Mouse (Mus musculus) limb, embryonic 12.5 days (tissue): ENCODE data around the gene Ppp1r15a. TPM values are rescaled to one million over a fixed set of nuclear protein-coding genes. Genes with fewer than 3 reads are reported as not detected.
"Not testable (repeated sequence)": the region's sequence is repeated elsewhere in the genome, so short reads cannot be mapped to it uniquely, and the experiment has no call there.

Source experiments
- ATAC-seq: fragments of 200-750 bp; cut with Nextera tagmentation; 2 replicates; pipeline ENCODE4 v1.8.0; 2017; ENCODE audit warnings: low read depth, moderate TSS enrichment; ENCODE audit not compliant: insufficient number of reproducible peaks, insufficient read depth, low FRiP score, low TSS enrichment
- H3K27ac ChIP-seq: fragments of 300-500 bp; sonication (generic); 2 replicates; pipeline ENCODE4 v1.5.1; 2016; ENCODE audit warnings: mild to moderate bottlenecking, moderate library complexity
- H3K27me3 ChIP-seq: fragments of 300-500 bp; sonication (generic); 2 replicates; pipeline ENCODE4 v1.6.1; 2016; ENCODE audit warnings: mild to moderate bottlenecking, moderate library complexity
- H3K36me3 ChIP-seq: fragments of 300-500 bp; sonication (generic); 2 replicates; pipeline ENCODE4 v1.6.1; 2016; ENCODE audit warnings: mild to moderate bottlenecking, moderate library complexity
- H3K4me1 ChIP-seq: fragments of 300-500 bp; sonication (generic); replicated peaks from 2 replicates; pipeline ENCODE4 v1.6.1; 2016
- H3K4me2 ChIP-seq: fragments of 300-500 bp; sonication (generic); 2 replicates; pipeline ENCODE4 v1.6.1; 2016; ENCODE audit warnings: mild to moderate bottlenecking, moderate library complexity
- H3K4me3 ChIP-seq: fragments of 300-500 bp; sonication (generic); replicated peaks from 2 replicates; pipeline ENCODE4 v1.5.1; 2016; ENCODE audit warnings: mild to moderate bottlenecking
- H3K9ac ChIP-seq: fragments of 300-500 bp; sonication (generic); replicated peaks from 2 replicates; pipeline ENCODE4 v1.6.1; 2016; ENCODE audit warnings: mild to moderate bottlenecking, moderate library complexity
- H3K9me3 ChIP-seq: fragments of 300-500 bp; sonication (generic); 2 replicates; pipeline ENCODE4 v1.6.1; 2016; ENCODE audit warnings: mild to moderate bottlenecking, moderate library complexity
- WGBS: fragments of 180-500 bp; shearing (Covaris S2); methylation state at CpG from one replicate; pipeline ENCODE4 v1.1.7; 2016; 5-methylcytosine and 5-hydroxymethylcytosine counted together
- polyA plus RNA-seq: library from polyadenylated mRNA; unstranded; fragments of >200 nt; fragmentation: Nextera tagmentation; extraction: Ambion mirVana; gene quantifications from 2 replicates; pipeline ENCODE4 v1.2.1, GENCODE M21; 2016

Ppp1r15a gene
- polyA plus RNA-seq, 1 experiment from 2014 or later = 27.1 TPM

- H3K27ac ChIP-seq = 0 out of 2 replicates have a peak overlapping the region, but pooled peaks have one; percentile 0
- peak overlapping the region; percentile 6 for H3K4me2 ChIP-seq
- H3K9ac ChIP-seq = no peak overlapping the region
- H3K9me3 ChIP-seq = no peaks in the 10 kb centered on the region
- WGBS = 21% methylated on average over 9 of the region's 9 CpGs
- peaks cover 27% of the 10 kb centered on the region for H3K4me1 ChIP-seq
- H3K27me3 ChIP-seq = no peaks in the 10 kb centered on the region
- no peak overlapping the region for H3K4me3 ChIP-seq
- peaks cover 40% of the 10 kb centered on the region for H3K36me3 ChIP-seq
- no peak for ATAC-seq
Measured at GRCm38 (mm10) chr7:45490822-45491221, 35.2 kb downstream of the Ppp1r15a start.

GRCm38 (mm10) chr7:45489578-45489977 is 36.5 kb downstream of the Ppp1r15a start:
- no peak for ATAC-seq

GRCm38 (mm10) chr7:45488293-45489204 is 37.5 kb downstream of the Ppp1r15a start, which contains the start of gene Dhdh:
Gene Dhdh, minus strand, starts transcription at chr7:45488805.
- peak; percentile 38 for ATAC-seq
- Histone ChIP-seq H3K9me3 (no peaks in the 10 kb centered on the region), H3K4me1 (peaks cover 27% of the 10 kb centered on the region), H3K27me3 (no peaks in the 10 kb centered on the region), H3K9ac (peak within 1 kb of the TSS; percentile 61), H3K4me3 (peak within 1 kb of the TSS; percentile 44), H3K4me2 (peak within 1 kb of the TSS; percentile 73), H3K36me3 (peaks cover 17% of the 10 kb centered on the region), H3K27ac (peak within 1 kb of the TSS; percentile 74)
- WGBS = 10% methylated on average over 38 of the region's 38 CpGs

More at GRCm38 (mm10) chr7:45489578-45489977, 36.5 kb downstream of the Ppp1r15a start:
- Histone ChIP-seq H3K4me3 (no peak overlapping the region), H3K9me3 (no peaks in the 10 kb centered on the region), H3K27me3 (no peaks in the 10 kb centered on the region), H3K27ac (no peak overlapping the region), H3K9ac (no peak overlapping the region), H3K4me2 (no peak overlapping the region), H3K4me1 (peaks cover 27% of the 10 kb centered on the region), H3K36me3 (peaks cover 27% of the 10 kb centered on the region)
- WGBS = 74% methylated on average over 7 of the region's 7 CpGs

- Histone ChIP-seq H3K9me3 (no peaks in the 10 kb centered on the region), H3K4me1 (peaks cover 27% of the 10 kb centered on the region), H3K27me3 (no peaks in the 10 kb centered on the region), H3K9ac (peak overlapping the region; percentile 61; the same call in 1 of the 2 replicates), H3K4me2 (peak overlapping the region; percentile 73), H3K36me3 (peaks cover 10% of the 10 kb centered on the region), H3K4me3 (peak overlapping the region; percentile 44), H3K27ac (peak overlapping the region; percentile 74)
- ATAC-seq = peak; percentile 64; the same call in 1 of the 2 replicates
- WGBS = 27% methylated on average over 11 of the region's 11 CpGs
Measured at GRCm38 (mm10) chr7:45487861-45488292, 38.2 kb downstream of the Ppp1r15a start.

GRCm38 (mm10) chr7:45486761-45487415 is 39.2 kb downstream of the Ppp1r15a start, which contains the start of gene Gm45808:
Gene Gm45808, minus strand, starts transcription at chr7:45486811.
- no peak for ATAC-seq
- H3K4me3 ChIP-seq = no peak within 1 kb of the TSS; the same call in 1 of the 2 replicates
- peaks cover 27% of the 10 kb centered on the region for H3K4me1 ChIP-seq
- peak within 1 kb of the TSS; percentile 74; the same call in 1 of the 2 replicates for H3K27ac ChIP-seq
- 81% methylated on average over 12 of the region's 12 CpGs for WGBS
- no peak within 1 kb of the TSS for H3K9ac ChIP-seq
- no peaks in the 10 kb centered on the region for H3K9me3 ChIP-seq
- peaks cover under 1% of the 10 kb centered on the region; the same call in 1 of the 2 replicates for H3K36me3 ChIP-seq
- H3K4me2 ChIP-seq = no peak within 1 kb of the TSS
- H3K27me3 ChIP-seq = no peaks in the 10 kb centered on the region

- no peak overlapping the region for H3K4me2 ChIP-seq
- peaks cover 27% of the 10 kb centered on the region for H3K4me1 ChIP-seq
- 80% methylated on average over 7 of the region's 7 CpGs for WGBS
- H3K4me3 ChIP-seq = no peak overlapping the region
- ATAC-seq = no peak
- no peak overlapping the region for H3K27ac ChIP-seq
- H3K36me3 ChIP-seq = no peaks in the 10 kb centered on the region
- H3K9ac ChIP-seq = no peak overlapping the region
- H3K9me3 ChIP-seq = no peaks in the 10 kb centered on the region
- no peaks in the 10 kb centered on the region for H3K27me3 ChIP-seq
Measured at GRCm38 (mm10) chr7:45486158-45486557, 39.9 kb downstream of the Ppp1r15a start.

GRCm38 (mm10) chr7:45484985-45485384 is 41.1 kb downstream of the Ppp1r15a start:
- 91% methylated on average over 5 of the region's 5 CpGs for WGBS

GRCm38 (mm10) chr7:45482166-45482565 is 43.9 kb downstream of the Ppp1r15a start:
- no peak for ATAC-seq
- 92% methylated on average over 1 of the region's 1 CpGs for WGBS

More at GRCm38 (mm10) chr7:45484985-45485384, 41.1 kb downstream of the Ppp1r15a start:
- H3K9me3 ChIP-seq, H3K9ac ChIP-seq, H3K4me2 ChIP-seq, H3K36me3 ChIP-seq, ATAC-seq, H3K27me3 ChIP-seq, H3K27ac ChIP-seq, H3K4me3 ChIP-seq: not testable (repeated sequence)
- H3K4me1 ChIP-seq = peaks cover 17% of the 10 kb centered on the region; the same call in 1 of the 2 replicates

GRCm38 (mm10) chr7:45481374-45481927 is 44.6 kb downstream of the Ppp1r15a start, which contains the start of gene Tulp2:
Gene Tulp2, plus strand, starts transcription at chr7:45481877.
- Histone ChIP-seq H3K9me3 (no peaks in the 10 kb centered on the region), H3K27ac (no peak within 1 kb of the TSS), H3K9ac (no peak within 1 kb of the TSS), H3K36me3 (no peaks in the 10 kb centered on the region), H3K4me1 (no peaks in the 10 kb centered on the region), H3K27me3 (no peaks in the 10 kb centered on the region), H3K4me2 (no peak within 1 kb of the TSS), H3K4me3 (no peak within 1 kb of the TSS)
- 55% methylated on average over 14 of the region's 15 CpGs for WGBS
- peak; percentile 78 for ATAC-seq

More at GRCm38 (mm10) chr7:45482166-45482565, 43.9 kb downstream of the Ppp1r15a start:
- Histone ChIP-seq H3K9ac (no peak overlapping the region), H3K27me3 (no peaks in the 10 kb centered on the region), H3K36me3 (no peaks in the 10 kb centered on the region), H3K4me3 (no peak overlapping the region), H3K9me3 (no peaks in the 10 kb centered on the region), H3K4me1 (no peaks in the 10 kb centered on the region), H3K4me2 (no peak overlapping the region), H3K27ac (no peak overlapping the region)

GRCm38 (mm10) chr7:45480310-45480709 is 45.8 kb downstream of the Ppp1r15a start:
- not testable (repeated sequence) for H3K4me2 ChIP-seq, H3K4me3 ChIP-seq, H3K9ac ChIP-seq, ATAC-seq, H3K36me3 ChIP-seq, H3K27me3 ChIP-seq, H3K4me1 ChIP-seq, H3K27ac ChIP-seq, H3K9me3 ChIP-seq
- 84% methylated on average over 3 of the region's 4 CpGs for WGBS
